Mouse (Mus musculus) layer of hippocampus, postnatal 25 days (tissue): ENCODE measurements at regions not wholly inside any gene's neighbourhood (a gene's known extent, or its start where the extent isn't known, plus 50 kb on each side); places are given as distances from the start of the nearest gene placed in this dataset.

ENCODE experiments used
- DNase-seq, 2 experiments: peaks; one replicate each; pipeline ENCODE4 v3.0.0; 2022; ENCODE audit warnings: mixed read lengths in 2 of 2, low spot score in 1 of 2; ENCODE audit errors: extremely low spot score in 1 of 2

- no peak for DNase-seq
These were observed 435.2 kb upstream of the Smim15 start for GRCm38 (mm10) chr13:107608996-107609503.

GRCm38 (mm10) chr13:107607294-107607693 is 437.0 kb upstream of the Smim15 start:
- no peak for DNase-seq

- DNase-seq, result no peak
These were observed 442.1 kb upstream of the Smim15 start for GRCm38 (mm10) chr13:107602149-107602548.

- DNase-seq, result no peak
These were observed 443.2 kb upstream of the Smim15 start for GRCm38 (mm10) chr13:107601132-107601439.

- DNase-seq, result no peak
These were observed 443.7 kb upstream of the Smim15 start for GRCm38 (mm10) chr13:107600331-107601131.

GRCm38 (mm10) chr13:107599094-107599644 is 445.1 kb upstream of the Smim15 start:
- no peak for DNase-seq

- DNase-seq, result no peak
These were observed 445.9 kb upstream of the Smim15 start for GRCm38 (mm10) chr13:107598391-107598790.

GRCm38 (mm10) chr13:107597217-107597616 is 447.0 kb upstream of the Smim15 start:
- no peak for DNase-seq

GRCm38 (mm10) chr13:107596183-107596582 is 448.1 kb upstream of the Smim15 start:
- no peak for DNase-seq

- DNase-seq, result no peak
These were observed 455.7 kb upstream of the Smim15 start for GRCm38 (mm10) chr13:107588399-107589002.

GRCm38 (mm10) chr13:107587678-107588077 is 456.6 kb upstream of the Smim15 start:
- DNase-seq, result no peak

GRCm38 (mm10) chr13:107585936-107586335 is 458.3 kb upstream of the Smim15 start:
- DNase-seq, result no peak

- no peak for DNase-seq
These were observed 458.9 kb upstream of the Smim15 start for GRCm38 (mm10) chr13:107585353-107585752.

- DNase-seq, result no peak
These were observed 465.3 kb upstream of the Smim15 start for GRCm38 (mm10) chr13:107578968-107579367.

- DNase-seq, result no peak
These were observed 466.4 kb upstream of the Smim15 start for GRCm38 (mm10) chr13:107577809-107578208.

- no peak for DNase-seq
These were observed 467.0 kb upstream of the Smim15 start for GRCm38 (mm10) chr13:107577272-107577671.

- DNase-seq, result no peak
These were observed 467.5 kb upstream of the Smim15 start for GRCm38 (mm10) chr13:107576701-107577100.

GRCm38 (mm10) chr13:107575025-107575424 is 469.2 kb upstream of the Smim15 start:
- no peak for DNase-seq

GRCm38 (mm10) chr13:107573499-107574355 is 470.5 kb upstream of the Smim15 start:
- DNase-seq, result no peak

- DNase-seq, result no peak
These were observed 472.7 kb upstream of the Smim15 start for GRCm38 (mm10) chr13:107571539-107571938.

- no peak for DNase-seq
These were observed 474.8 kb upstream of the Smim15 start for GRCm38 (mm10) chr13:107569477-107569876.
